In genomic region chr12:71237074-71237473, GRCm38 (mm10) we compare ENCODE assay signal across 28 mouse cellular contexts.
DNase-seq lines count a peak whose midpoint lies in the region; ATAC-seq lines count a peak whose summit lies in the region.
"Had no signal": no experiment of that assay in that cellular context is flagged by ENCODE, and none has a peak within 500 bp of the region (broad histone marks: within the 10 kb centered on the region; RNA-seq: fewer than 3 reads in every experiment).

No protein-coding gene starts in this region.

- H3K27me3 ChIP-seq in forebrain, embryonic 10.5 days (ENCODE audit: poor library complexity, severe bottlenecking) = no peaks in the 10 kb centered on the region
- H3K27me3 ChIP-seq in neural tube, embryonic 15.5 days (replicated peaks) = no peaks in the 10 kb centered on the region
- H3K27me3 ChIP-seq: CH12.LX; embryonic facial prominence, embryonic 12.5 days; forebrain, embryonic 15.5 days; hindbrain, embryonic 12.5 days; liver, embryonic 15.5 days; midbrain, embryonic 15.5 days; Patski had no signal

- H3K9ac ChIP-seq in neural tube, embryonic 15.5 days (replicated peaks) = no peak overlapping the region
- H3K9ac ChIP-seq: embryonic facial prominence, embryonic 12.5 days; forebrain, embryonic 15.5 days; hindbrain, embryonic 12.5 days; liver, embryonic 15.5 days; lung, embryonic 14.5 days; midbrain, embryonic 15.5 days had no signal

- H3K9me3 ChIP-seq in forebrain, embryonic 10.5 days = peaks cover 8% of the 10 kb centered on the region
- peaks cover 2% of the 10 kb centered on the region for H3K9me3 ChIP-seq in neural tube, embryonic 15.5 days (replicated peaks)
- H3K9me3 ChIP-seq: liver, embryonic 15.5 days had no signal

- peak; percentile 59 for DNase-seq in heart, adult 11 months
- DNase-seq in heart, postnatal 4 days = no peak
- DNase-seq in ZHBTc4 (ENCODE audit: low read depth, low spot score) = peak; percentile 64
- peak; percentile 54 to 69 for DNase-seq in thymus, postnatal 10 days (ENCODE audit: low spot score in 2 of 2)
- DNase-seq in forebrain, embryonic 10.5 days (ENCODE audit: extremely low spot score, low spot score) = no peak
- no peak for DNase-seq in layer of hippocampus, postnatal 36 days
- DNase-seq: adrenal gland, postnatal 10 days; cerebellum, adult 8-10 months; cerebellum, postnatal 25 days; gastrocnemius, postnatal 10 days; kidney, adult 9 months; kidney, postnatal 14 days; layer of hippocampus, adult 9-11 months; liver; lung, embryonic 14.5 days; lung, postnatal 14 days; right cerebral cortex, postnatal 25 days had no signal

- no peak overlapping the region for H3K4me3 ChIP-seq in forebrain, embryonic 10.5 days
- H3K4me3 ChIP-seq in neural tube, embryonic 15.5 days (replicated peaks) = no peak overlapping the region
- H3K4me3 ChIP-seq: embryonic facial prominence, embryonic 12.5 days; forebrain, embryonic 15.5 days; hindbrain, embryonic 12.5 days; liver, embryonic 15.5 days; midbrain, embryonic 10.5 days; midbrain, embryonic 15.5 days had no signal

- no peaks in the 10 kb centered on the region for H3K4me1 ChIP-seq in forebrain, embryonic 10.5 days
- H3K4me1 ChIP-seq in neural tube, embryonic 15.5 days = no peaks in the 10 kb centered on the region
- H3K4me1 ChIP-seq: forebrain, embryonic 15.5 days; hindbrain, embryonic 12.5 days; liver, embryonic 15.5 days; midbrain, embryonic 15.5 days had no signal

- WGBS in forebrain, embryonic 10.5 days = 91% methylated on average over 4 of the region's 4 CpGs
- WGBS in neural tube, embryonic 15.5 days = 90% methylated on average over 4 of the region's 4 CpGs

- no peak overlapping the region for H3K27ac ChIP-seq in forebrain, embryonic 10.5 days
- H3K27ac ChIP-seq in neural tube, embryonic 15.5 days (replicated peaks) = no peak overlapping the region
- H3K27ac ChIP-seq: embryonic facial prominence, embryonic 12.5 days; forebrain, embryonic 15.5 days; hindbrain, embryonic 12.5 days; hindbrain, postnatal 0 days; liver, embryonic 15.5 days; midbrain, embryonic 10.5 days; midbrain, embryonic 15.5 days had no signal

- no peak for ATAC-seq in neural tube, embryonic 15.5 days (ENCODE audit: low FRiP score)
- ATAC-seq: forebrain, embryonic 15.5 days; hindbrain, postnatal 0 days; intestine, embryonic 16.5 days; midbrain, embryonic 15.5 days; Patski had no signal

- no peak overlapping the region for H3K4me2 ChIP-seq in neural tube, embryonic 15.5 days
- H3K4me2 ChIP-seq: embryonic facial prominence, embryonic 12.5 days; forebrain, embryonic 15.5 days; hindbrain, embryonic 12.5 days; liver, embryonic 15.5 days; lung, embryonic 14.5 days; midbrain, embryonic 15.5 days had no signal

- H3K36me3 ChIP-seq in forebrain, embryonic 10.5 days (replicated peaks) = peaks cover 23% of the 10 kb centered on the region
- peaks cover 14% of the 10 kb centered on the region for H3K36me3 ChIP-seq in neural tube, embryonic 15.5 days
- H3K36me3 ChIP-seq: liver, embryonic 15.5 days had no signal

Comparison
In these comparisons a context has a peak if more than half of its experiments do, and no peak if none do; other contexts are left out.
1. DNase-seq: peak in heart, adult 11 months (single experiment), ZHBTc4 (single experiment) and thymus, postnatal 10 days (2 of 2); none in heart, postnatal 4 days (single experiment), forebrain, embryonic 10.5 days (single experiment) and layer of hippocampus, postnatal 36 days (0 of 2).